Mouse (Mus musculus): ENCODE data around the gene Rps6kc1. TPM values are rescaled to one million over a fixed set of nuclear protein-coding genes. Genes with fewer than 3 reads are reported as not detected.

Gene Rps6kc1
- polyA plus RNA-seq, 1 experiment: 3.4 TPM

GRCm38 (mm10) chr1:190663996-190664395, 247.6 kb downstream of the Rps6kc1 start:
- Histone ChIP-seq H3K4me1 (ENCODE audit: control insufficient read depth, insufficient read depth, insufficient read length, low read length) (no peaks in the 10 kb centered on the region), H3K4me3 (ENCODE audit: insufficient read depth, low read depth, low read length) (no peak overlapping the region), H3K27ac (replicated peaks; ENCODE audit: low read depth, low read length) (no peak overlapping the region)

GRCm38 (mm10) chr1:190662736-190663135, 248.8 kb downstream of the Rps6kc1 start:
- H3K27ac ChIP-seq (replicated peaks; ENCODE audit: low read depth, low read length): no peak overlapping the region
- no peak overlapping the region for H3K4me3 ChIP-seq (ENCODE audit: insufficient read depth, low read depth, low read length)
- H3K4me1 ChIP-seq (ENCODE audit: control insufficient read depth, insufficient read depth, insufficient read length, low read length): no peaks in the 10 kb centered on the region

- Histone ChIP-seq H3K27ac (replicated peaks; ENCODE audit: low read depth, low read length) (no peak overlapping the region), H3K4me3 (ENCODE audit: insufficient read depth, low read depth, low read length) (no peak overlapping the region), H3K4me1 (ENCODE audit: control insufficient read depth, insufficient read depth, insufficient read length, low read length) (no peaks in the 10 kb centered on the region)
Measured at GRCm38 (mm10) chr1:190661764-190662163, 249.8 kb downstream of the Rps6kc1 start.

GRCm38 (mm10) chr1:190661249-190661648, 250.3 kb downstream of the Rps6kc1 start:
- no peak overlapping the region for H3K4me3 ChIP-seq (ENCODE audit: insufficient read depth, low read depth, low read length)
- no peak overlapping the region for H3K27ac ChIP-seq (replicated peaks; ENCODE audit: low read depth, low read length)
- no peaks in the 10 kb centered on the region for H3K4me1 ChIP-seq (ENCODE audit: control insufficient read depth, insufficient read depth, insufficient read length, low read length)

GRCm38 (mm10) chr1:190659722-190660502, 251.7 kb downstream of the Rps6kc1 start:
- H3K27ac ChIP-seq (replicated peaks; ENCODE audit: low read depth, low read length): no peak overlapping the region
- H3K4me3 ChIP-seq (ENCODE audit: insufficient read depth, low read depth, low read length): no peak overlapping the region
- H3K4me1 ChIP-seq (ENCODE audit: control insufficient read depth, insufficient read depth, insufficient read length, low read length): no peaks in the 10 kb centered on the region

- H3K27ac ChIP-seq (replicated peaks; ENCODE audit: low read depth, low read length): no peak overlapping the region
- H3K4me3 ChIP-seq (ENCODE audit: insufficient read depth, low read depth, low read length): no peak overlapping the region
- H3K4me1 ChIP-seq (ENCODE audit: control insufficient read depth, insufficient read depth, insufficient read length, low read length): no peaks in the 10 kb centered on the region
Measured at GRCm38 (mm10) chr1:190658266-190658665, 253.3 kb downstream of the Rps6kc1 start.

GRCm38 (mm10) chr1:190656089-190656488, 255.5 kb downstream of the Rps6kc1 start:
- Histone ChIP-seq H3K4me1 (ENCODE audit: control insufficient read depth, insufficient read depth, insufficient read length, low read length) (no peaks in the 10 kb centered on the region), H3K4me3 (ENCODE audit: insufficient read depth, low read depth, low read length) (no peak overlapping the region)

GRCm38 (mm10) chr1:190655651-190656050, 255.9 kb downstream of the Rps6kc1 start:
- no peaks in the 10 kb centered on the region for H3K4me1 ChIP-seq (ENCODE audit: control insufficient read depth, insufficient read depth, insufficient read length, low read length)
- H3K4me3 ChIP-seq (ENCODE audit: insufficient read depth, low read depth, low read length): no peak overlapping the region
- H3K27ac ChIP-seq (replicated peaks; ENCODE audit: low read depth, low read length): no peak overlapping the region

More at GRCm38 (mm10) chr1:190656089-190656488, 255.5 kb downstream of the Rps6kc1 start:
- no peak overlapping the region for H3K27ac ChIP-seq (replicated peaks; ENCODE audit: low read depth, low read length)

- Histone ChIP-seq H3K27ac (replicated peaks; ENCODE audit: low read depth, low read length) (no peak overlapping the region), H3K4me1 (ENCODE audit: control insufficient read depth, insufficient read depth, insufficient read length, low read length) (no peaks in the 10 kb centered on the region), H3K4me3 (ENCODE audit: insufficient read depth, low read depth, low read length) (no peak overlapping the region)
Measured at GRCm38 (mm10) chr1:190655081-190655480, 256.5 kb downstream of the Rps6kc1 start.

- Histone ChIP-seq H3K4me1 (ENCODE audit: control insufficient read depth, insufficient read depth, insufficient read length, low read length) (no peaks in the 10 kb centered on the region), H3K4me3 (ENCODE audit: insufficient read depth, low read depth, low read length) (no peak overlapping the region), H3K27ac (replicated peaks; ENCODE audit: low read depth, low read length) (no peak overlapping the region)
Measured at GRCm38 (mm10) chr1:190654694-190655001, 256.9 kb downstream of the Rps6kc1 start.

- Histone ChIP-seq H3K4me3 (ENCODE audit: insufficient read depth, low read depth, low read length) (no peak overlapping the region), H3K4me1 (ENCODE audit: control insufficient read depth, insufficient read depth, insufficient read length, low read length) (no peaks in the 10 kb centered on the region), H3K27ac (replicated peaks; ENCODE audit: low read depth, low read length) (no peak overlapping the region)
Measured at GRCm38 (mm10) chr1:190653989-190654693, 257.4 kb downstream of the Rps6kc1 start.

GRCm38 (mm10) chr1:190653081-190653480, 258.5 kb downstream of the Rps6kc1 start:
- H3K4me1 ChIP-seq (ENCODE audit: control insufficient read depth, insufficient read depth, insufficient read length, low read length): no peaks in the 10 kb centered on the region
- H3K27ac ChIP-seq (replicated peaks; ENCODE audit: low read depth, low read length): no peak overlapping the region
- no peak overlapping the region for H3K4me3 ChIP-seq (ENCODE audit: insufficient read depth, low read depth, low read length)

Other genes with a start within 250 kb of the Rps6kc1 start
- 25.8 and 28.7 TPM in 2 replicates for gene Angel2, start 13.3 kb upstream of the Rps6kc1 start, polyA plus RNA-seq (2012; ENCODE audit: insufficient read depth, insufficient read length, missing spikeins)
- gene Vash2, start 67.5 kb upstream of the Rps6kc1 start, polyA plus RNA-seq (2012; ENCODE audit: insufficient read depth, insufficient read length, missing spikeins): not detected in 2 replicates
- 4.1 and 4.6 TPM in 2 replicates for gene Flvcr1, start 114.4 kb upstream of the Rps6kc1 start, polyA plus RNA-seq (2012; ENCODE audit: insufficient read depth, insufficient read length, missing spikeins)
- gene Spata45, start 124.9 kb upstream of the Rps6kc1 start, polyA plus RNA-seq (2012; ENCODE audit: insufficient read depth, insufficient read length, missing spikeins): not detected in 2 replicates
- 18.4 and 34.6 TPM in 2 replicates for gene Tatdn3, start 151.2 kb upstream of the Rps6kc1 start, polyA plus RNA-seq (2012; ENCODE audit: insufficient read depth, insufficient read length, missing spikeins)
- gene Nsl1, start 151.2 kb upstream of the Rps6kc1 start, polyA plus RNA-seq (2012; ENCODE audit: insufficient read depth, insufficient read length, missing spikeins): 0.28 and 0.79 TPM in 2 replicates
- 1.3 and 1.4 TPM in 2 replicates for gene Batf3, start 186.1 kb upstream of the Rps6kc1 start, polyA plus RNA-seq (2012; ENCODE audit: insufficient read depth, insufficient read length, missing spikeins)